Mouse (Mus musculus) forebrain, embryonic 11.5 days (tissue): ENCODE measurements at regions not wholly inside any gene's neighbourhood (a gene's known extent, or its start where the extent isn't known, plus 50 kb on each side); places are given as distances from the start of the nearest gene placed in this dataset.
"Not testable (repeated sequence)": the region's sequence is repeated elsewhere in the genome, so short reads cannot be mapped to it uniquely, and the experiment has no call there.

Source experiments
- ATAC-seq: fragments of 200-750 bp; cut with Nextera tagmentation; replicated peaks from 2 replicates; pipeline ENCODE4 v1.8.0; 2017; ENCODE audit warnings: moderate TSS enrichment; ENCODE audit not compliant: low FRiP score
- DNase-seq: peaks from one replicate; pipeline ENCODE4 v3.0.0-alpha.2; 2017; ENCODE audit warnings: low spot score
- H3K27ac ChIP-seq: fragments of 300-500 bp; sonication (generic); 2 replicates; pipeline ENCODE4 v1.5.1; 2014; ENCODE audit warnings: low read depth, low read length
- H3K27me3 ChIP-seq: fragments of 300-500 bp; sonication (generic); 2 replicates; pipeline ENCODE4 v1.6.1; 2014; ENCODE audit warnings: mild to moderate bottlenecking, low read length, mixed read lengths; ENCODE audit not compliant: control insufficient read depth, insufficient read depth
- H3K36me3 ChIP-seq: fragments of 300-500 bp; sonication (generic); 2 replicates; pipeline ENCODE4 v1.6.1; 2014; ENCODE audit warnings: mild to moderate bottlenecking, low read length, moderate library complexity, mixed read lengths; ENCODE audit not compliant: control insufficient read depth, insufficient read depth
- H3K4me1 ChIP-seq: fragments of 300-500 bp; sonication (generic); replicated peaks from 2 replicates; pipeline ENCODE4 v1.6.1; 2014; ENCODE audit warnings: low read length, mixed read lengths; ENCODE audit not compliant: control insufficient read depth, insufficient read depth
- H3K4me2 ChIP-seq: fragments of 300-500 bp; sonication (generic); 2 replicates; pipeline ENCODE4 v1.6.1; 2014; ENCODE audit warnings: low read depth, mild to moderate bottlenecking, low read length, moderate library complexity, mixed read lengths; ENCODE audit not compliant: severe bottlenecking
- H3K4me3 ChIP-seq: fragments of 300-500 bp; sonication (generic); 2 replicates; pipeline ENCODE4 v1.5.1; 2014; ENCODE audit warnings: low read depth, low read length
- H3K9ac ChIP-seq: fragments of 300-500 bp; sonication (generic); 2 replicates; pipeline ENCODE4 v1.6.1; 2014; ENCODE audit warnings: low read length
- H3K9me3 ChIP-seq: fragments of 300-500 bp; sonication (generic); 2 replicates; pipeline ENCODE4 v1.6.1; 2016; ENCODE audit warnings: low read length, mixed read lengths; ENCODE audit not compliant: control insufficient read depth
- WGBS: fragments of 180-500 bp; shearing (Covaris S2); extraction: QIAGEN DNeasy Blood & Tissue Kit; methylation state at CpG from one replicate; pipeline ENCODE4 v1.1.7; 2014; 5-methylcytosine and 5-hydroxymethylcytosine counted together

GRCm38 (mm10) chr16:29917989-29918388 is 146.2 kb upstream of the Hes1 start:
- no peaks in the 10 kb centered on the region; the same call in 1 of the 2 replicates for H3K4me1 ChIP-seq
- ATAC-seq (no peak), DNase-seq (no peak)
- no peak overlapping the region for H3K27ac ChIP-seq
- H3K4me2 ChIP-seq = no peak overlapping the region
- H3K9ac ChIP-seq = no peak overlapping the region
- no peaks in the 10 kb centered on the region for H3K36me3 ChIP-seq
- H3K4me3 ChIP-seq = no peak overlapping the region
- no peaks in the 10 kb centered on the region for H3K9me3 ChIP-seq
- H3K27me3 ChIP-seq = no peaks in the 10 kb centered on the region
- 61% methylated on average over 3 of the region's 3 CpGs for WGBS

GRCm38 (mm10) chr16:29918396-29918795 is 145.8 kb upstream of the Hes1 start:
- Histone ChIP-seq H3K9me3 (no peaks in the 10 kb centered on the region), H3K4me1 (no peaks in the 10 kb centered on the region; the same call in 1 of the 2 replicates), H3K27ac (no peak overlapping the region), H3K4me2 (no peak overlapping the region), H3K36me3 (no peaks in the 10 kb centered on the region), H3K27me3 (no peaks in the 10 kb centered on the region), H3K9ac (no peak overlapping the region), H3K4me3 (no peak overlapping the region)
- WGBS = 84% methylated on average over 6 of the region's 6 CpGs
- DNase-seq (no peak), ATAC-seq (no peak)

- no peaks in the 10 kb centered on the region for H3K36me3 ChIP-seq
- DNase-seq = no peak
Observed at GRCm38 (mm10) chr16:29920940-29921339, 143.2 kb upstream of the Hes1 start.

GRCm38 (mm10) chr16:29921385-29921784 is 142.8 kb upstream of the Hes1 start:
- Histone ChIP-seq H3K27me3 (no peaks in the 10 kb centered on the region), H3K36me3 (no peaks in the 10 kb centered on the region), H3K9ac (no peak overlapping the region), H3K9me3 (no peaks in the 10 kb centered on the region), H3K4me3 (no peak overlapping the region), H3K4me2 (no peak overlapping the region), H3K4me1 (no peaks in the 10 kb centered on the region), H3K27ac (no peak overlapping the region)
- 76% methylated on average over 3 of the region's 3 CpGs for WGBS
- ATAC-seq (no peak), DNase-seq (no peak)

More at GRCm38 (mm10) chr16:29920940-29921339, 143.2 kb upstream of the Hes1 start:
- H3K4me1 ChIP-seq = no peaks in the 10 kb centered on the region
- no peak overlapping the region for H3K4me2 ChIP-seq
- no peak overlapping the region for H3K9ac ChIP-seq
- H3K9me3 ChIP-seq = no peaks in the 10 kb centered on the region
- H3K4me3 ChIP-seq = no peak overlapping the region
- 87% methylated on average over 5 of the region's 5 CpGs for WGBS
- no peaks in the 10 kb centered on the region for H3K27me3 ChIP-seq
- H3K27ac ChIP-seq = no peak overlapping the region
- ATAC-seq = no peak

- not testable (repeated sequence) for H3K9me3 ChIP-seq, H3K27me3 ChIP-seq, H3K27ac ChIP-seq, H3K4me1 ChIP-seq, H3K9ac ChIP-seq, H3K4me3 ChIP-seq, ATAC-seq, H3K4me2 ChIP-seq, H3K36me3 ChIP-seq, DNase-seq
- 96% methylated on average over 11 of the region's 11 CpGs for WGBS
Observed at GRCm38 (mm10) chr16:29927276-29927675, 136.9 kb upstream of the Hes1 start.

GRCm38 (mm10) chr16:29928291-29928690 is 135.9 kb upstream of the Hes1 start:
- Histone ChIP-seq H3K4me2 (no peak overlapping the region), H3K4me1 (no peaks in the 10 kb centered on the region), H3K9ac (no peak overlapping the region), H3K27me3 (no peaks in the 10 kb centered on the region), H3K27ac (no peak overlapping the region), H3K36me3 (no peaks in the 10 kb centered on the region), H3K9me3 (peaks cover 3% of the 10 kb centered on the region; the same call in 1 of the 2 replicates), H3K4me3 (no peak overlapping the region)
- ATAC-seq = no peak
- DNase-seq = no peak
- 96% methylated on average over 4 of the region's 4 CpGs for WGBS

- H3K4me1 ChIP-seq = no peaks in the 10 kb centered on the region
- no peaks in the 10 kb centered on the region for H3K36me3 ChIP-seq
- H3K9ac ChIP-seq = no peak overlapping the region
- no peak overlapping the region for H3K4me3 ChIP-seq
- no peak overlapping the region for H3K27ac ChIP-seq
- ATAC-seq = no peak
- H3K27me3 ChIP-seq = no peaks in the 10 kb centered on the region
- H3K9me3 ChIP-seq = peaks cover 3% of the 10 kb centered on the region; the same call in 1 of the 2 replicates
- WGBS = 90% methylated on average over 10 of the region's 10 CpGs
- no peak overlapping the region for H3K4me2 ChIP-seq
- DNase-seq = no peak
Observed at GRCm38 (mm10) chr16:29931746-29932351, 132.3 kb upstream of the Hes1 start.

- Histone ChIP-seq H3K36me3 (no peaks in the 10 kb centered on the region), H3K4me1 (no peaks in the 10 kb centered on the region), H3K4me3 (no peak overlapping the region), H3K9me3 (no peaks in the 10 kb centered on the region), H3K27ac (no peak overlapping the region), H3K4me2 (no peak overlapping the region), H3K27me3 (no peaks in the 10 kb centered on the region), H3K9ac (no peak overlapping the region)
- no peak for DNase-seq
- 82% methylated on average over 1 of the region's 1 CpGs for WGBS
- ATAC-seq = no peak
Observed at GRCm38 (mm10) chr16:29934649-29935048, 129.5 kb upstream of the Hes1 start.

- ATAC-seq (no peak), DNase-seq (no peak)
- Histone ChIP-seq H3K4me2 (no peak overlapping the region), H3K4me1 (no peaks in the 10 kb centered on the region), H3K9ac (no peak overlapping the region), H3K4me3 (no peak overlapping the region), H3K9me3 (no peaks in the 10 kb centered on the region), H3K27ac (no peak overlapping the region), H3K36me3 (no peaks in the 10 kb centered on the region), H3K27me3 (no peaks in the 10 kb centered on the region)
- WGBS = 96% methylated on average over 9 of the region's 9 CpGs
Observed at GRCm38 (mm10) chr16:29938700-29939099, 125.5 kb upstream of the Hes1 start.
